In the genomic region with DNA sequence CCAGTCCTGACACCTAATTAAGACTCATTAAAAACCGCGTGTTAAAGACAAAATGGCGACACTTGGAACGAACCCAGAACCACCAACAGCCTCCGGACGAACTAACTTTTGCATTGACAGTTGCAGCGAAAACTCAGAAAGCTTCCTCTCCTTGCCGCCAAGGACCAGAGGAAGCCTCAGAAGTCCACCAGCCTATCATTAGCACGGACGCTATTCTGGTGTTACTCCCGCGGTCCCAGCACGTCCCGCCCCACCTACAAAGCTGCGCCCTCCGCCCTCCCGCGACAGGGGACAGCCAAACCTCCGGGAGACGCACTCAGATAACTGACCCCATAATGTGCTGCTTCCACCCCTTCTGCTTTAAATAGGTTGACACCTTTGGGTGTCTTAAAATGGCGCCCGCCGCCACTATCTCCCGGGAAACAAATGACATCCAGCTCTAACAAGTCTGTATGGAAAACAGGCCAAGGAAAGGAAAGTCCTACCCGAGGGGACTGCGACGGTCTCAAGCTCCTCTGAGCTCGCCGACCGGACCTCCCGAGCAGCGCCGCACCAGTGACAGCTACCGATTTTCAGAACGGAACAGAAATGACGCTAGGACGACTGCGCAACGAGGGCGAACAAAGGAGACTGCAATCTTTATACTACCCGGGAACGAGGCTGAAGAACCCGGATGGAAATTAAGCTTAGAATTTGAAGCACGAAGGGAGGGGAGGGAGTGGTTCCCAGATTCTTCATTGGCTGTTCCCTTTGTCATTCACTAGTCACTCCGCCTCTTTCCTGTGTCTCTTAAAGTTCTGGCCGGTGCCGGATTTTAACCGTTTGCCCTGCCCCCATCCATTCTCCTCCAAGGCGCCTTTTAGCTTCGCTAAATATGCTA, we compare ENCODE assay signal across 8 mouse cellular contexts. TPM values are rescaled to one million over a fixed set of nuclear protein-coding genes. Genes with fewer than 3 reads are reported as not detected.
A peak's percentile ranks its signal among the peaks of the same experiment; 100 is the strongest.
DNase-seq lines count a peak whose midpoint lies in the region; ATAC-seq and TF ChIP-seq lines count a peak whose summit lies in the region.

Rbmx (minus strand) TSS at position 670 of the 880 bp plus-strand sequence.

- H3K27ac ChIP-seq in MEL (ENCODE audit: control insufficient read depth, low read depth, low read length), result peak within 1 kb of the TSS; percentile 99
- H3K27ac ChIP-seq in cerebellum, adult 2 months (ENCODE audit: insufficient read depth, low read length), result peak within 1 kb of the TSS; percentile 83; the same call in 1 of the 2 replicates
- H3K27ac ChIP-seq in forebrain, postnatal 0 days (ENCODE audit: low read depth, low read length), result peak within 1 kb of the TSS; percentile 98
- H3K27ac ChIP-seq in lung, embryonic 15.5 days, result peak within 1 kb of the TSS; percentile 92

- peaks cover 9 to 16% of the 10 kb centered on the region in 2 experiments for H3K36me3 ChIP-seq in MEL (ENCODE audit: control insufficient read depth in 1 of 2, insufficient read depth in 2 of 2, low read length in 2 of 2)
- H3K36me3 ChIP-seq in forebrain, postnatal 0 days (ENCODE audit: insufficient read depth), result peaks cover 8% of the 10 kb centered on the region; the same call in 1 of the 2 replicates
- peaks cover 6% of the 10 kb centered on the region for H3K36me3 ChIP-seq in lung, embryonic 15.5 days

- no peaks in the 10 kb centered on the region for H3K9me3 ChIP-seq in MEL (replicated peaks; ENCODE audit: insufficient read depth, low read length)
- H3K9me3 ChIP-seq in forebrain, postnatal 0 days (ENCODE audit: low read length), result no peaks in the 10 kb centered on the region
- no peaks in the 10 kb centered on the region for H3K9me3 ChIP-seq in lung, embryonic 15.5 days

- DNase-seq in MEL (ENCODE audit: low read depth, low spot score), result peak; percentile 92
- peak; percentile 83 to 90 for DNase-seq in cerebellum, adult 2 months
- DNase-seq in forebrain, postnatal 0 days, result peak; percentile 93
- peak; percentile 86 for DNase-seq in heart, postnatal 4 days
- peak; percentile 84 for DNase-seq in layer of hippocampus, adult 8-10 months (ENCODE audit: low spot score in 2 of 2)
- peak; percentile 74 for DNase-seq in ovary, adult 18-20 months (ENCODE audit: low spot score)
- peak; percentile 90 for DNase-seq in thymus, postnatal 0 days (ENCODE audit: low spot score)

- peak within 1 kb of the TSS; percentile 85 to 90 for H3K4me3 ChIP-seq in MEL (ENCODE audit: control insufficient read depth in 1 of 2, insufficient read depth in 1 of 2, low read depth in 2 of 2, low read length in 2 of 2)
- peak within 1 kb of the TSS; percentile 95 for H3K4me3 ChIP-seq in cerebellum, adult 2 months (replicated peaks; ENCODE audit: insufficient read depth, low read depth, low read length)
- H3K4me3 ChIP-seq in forebrain, postnatal 0 days (ENCODE audit: low read depth, low read length), result peak within 1 kb of the TSS; percentile 58
- peak within 1 kb of the TSS; percentile 59 for H3K4me3 ChIP-seq in lung, embryonic 15.5 days

- ATAC-seq in forebrain, postnatal 0 days, result peak; percentile 98
- ATAC-seq in lung, embryonic 15.5 days (ENCODE audit: borderline replicate concordance, extremely low read depth, low FRiP score, low TSS enrichment), result peak; percentile 95

- peak in 1 of 2 experiments; percentile 41; a peak in 1 of 4 replicates for TF ChIP-seq EP300 in MEL (IDR thresholded peaks at IDR 0.05; ENCODE audit: low read depth in 1 of 2, low read length in 2 of 2)

- peak within 1 kb of the TSS; percentile 44 for H3K4me2 ChIP-seq in forebrain, postnatal 0 days (ENCODE audit: low read depth)
- H3K4me2 ChIP-seq in lung, embryonic 15.5 days, result peak within 1 kb of the TSS; percentile 46

- peak within 1 kb of the TSS; percentile 89 for H3K9ac ChIP-seq in MEL (ENCODE audit: control insufficient read depth, low read depth, low read length, poor library complexity, severe bottlenecking)
- H3K9ac ChIP-seq in forebrain, postnatal 0 days, result peak within 1 kb of the TSS; percentile 81
- H3K9ac ChIP-seq in lung, embryonic 15.5 days, result peak within 1 kb of the TSS; percentile 65

- peak; percentile 20 to 93; a peak in 2 of 4 replicates for TF ChIP-seq POLR2A in MEL (IDR thresholded peaks at IDR 0.05; ENCODE audit: control insufficient read depth in 1 of 2, insufficient read depth in 1 of 2, low read depth in 1 of 2, low read length in 2 of 2, poor library complexity in 1 of 2)
- TF ChIP-seq POLR2A in cerebellum, adult 2 months (IDR thresholded peaks at IDR 0.05; ENCODE audit: borderline replicate concordance, insufficient read depth, low read length), result peak; percentile 82; the same call in 1 of the 2 replicates

- H3K79me2 ChIP-seq in MEL (ENCODE audit: control insufficient read depth, insufficient read depth, low read length, poor library complexity), result peaks cover 17% of the 10 kb centered on the region

- WGBS in cerebellum, adult 2 months, result 6% methylated on average over 50 of the region's 50 CpGs
- 25% methylated on average over 50 of the region's 50 CpGs for WGBS in forebrain, postnatal 0 days
- 15% methylated on average over 50 of the region's 50 CpGs for WGBS in lung, embryonic 15.5 days

- H3K4me1 ChIP-seq in MEL (ENCODE audit: control insufficient read depth in 1 of 2, insufficient read depth in 2 of 2, low read length in 2 of 2), result no peaks in the 10 kb centered on the region
- 0 out of 2 replicates have a peak, but pooled peaks cover 3% of the 10 kb centered on the region for H3K4me1 ChIP-seq in cerebellum, adult 2 months (ENCODE audit: control insufficient read depth, insufficient read depth, low read length)
- no peaks in the 10 kb centered on the region for H3K4me1 ChIP-seq in forebrain, postnatal 0 days (ENCODE audit: insufficient read depth)
- H3K4me1 ChIP-seq in lung, embryonic 15.5 days, result no peaks in the 10 kb centered on the region

- TF ChIP-seq CTCF in MEL (IDR thresholded peaks at IDR 0.05 in 2 of 3, conservative IDR thresholded peaks at IDR 0.05 in 1 of 3; ENCODE audit: control insufficient read depth in 1 of 3, insufficient read depth in 1 of 3, low read depth in 2 of 3, low read length in 3 of 3, poor library complexity in 1 of 3, severe bottlenecking in 1 of 3), result no peak
- TF ChIP-seq CTCF in cerebellum, adult 2 months (IDR thresholded peaks at IDR 0.05; ENCODE audit: borderline replicate concordance, insufficient read depth, low read depth, low read length), result no peak
- TF ChIP-seq CTCF in forebrain, postnatal 0 days (IDR thresholded peaks at IDR 0.05; ENCODE audit: low read depth), result no peak

- H3K27me3 ChIP-seq in MEL (ENCODE audit: control insufficient read depth in 1 of 2, insufficient read depth in 2 of 2, low read length in 2 of 2), result no peaks in the 10 kb centered on the region
- no peaks in the 10 kb centered on the region for H3K27me3 ChIP-seq in cerebellum, adult 2 months (ENCODE audit: control insufficient read depth, insufficient read depth, low read length)
- H3K27me3 ChIP-seq in forebrain, postnatal 0 days (ENCODE audit: insufficient read depth, low read length), result no peaks in the 10 kb centered on the region
- no peaks in the 10 kb centered on the region for H3K27me3 ChIP-seq in lung, embryonic 15.5 days

- no peak for TF ChIP-seq RAD21 in MEL (IDR thresholded peaks at IDR 0.05; ENCODE audit: low read depth, low read length)

TF ChIP-seq in MEL, 35 proteins besides CTCF, POLR2A, EP300 and RAD21 (continues in another document):
- TF ChIP-seq KAT2A (conservative IDR thresholded peaks at IDR 0.05; ENCODE audit: low read depth, low read length) (peak; percentile 38; the same call in 1 of the 2 replicates), MYC (IDR thresholded peaks at IDR 0.05; ENCODE audit: low read depth, low read length) (peak; percentile 53; the same call in 1 of the 2 replicates), CHD2 (IDR thresholded peaks at IDR 0.05; ENCODE audit: low read length) (peak; percentile 57), ELF1 (IDR thresholded peaks at IDR 0.05; ENCODE audit: low read depth, low read length) (no peak), RCOR1 (IDR thresholded peaks at IDR 0.05; ENCODE audit: low read depth, low read length) (no peak), ZNF384 (IDR thresholded peaks at IDR 0.05; ENCODE audit: low read depth, low read length) (no peak), MXI1 (IDR thresholded peaks at IDR 0.05; ENCODE audit: low read depth, low read length) (peak; percentile 20), POLR2AphosphoS5 (IDR thresholded peaks at IDR 0.05; ENCODE audit: borderline replicate concordance, low read depth, low read length) (no peak), USF2 (IDR thresholded peaks at IDR 0.05; ENCODE audit: borderline replicate concordance in 1 of 2, insufficient read depth in 1 of 2, low read depth in 1 of 2, low read length in 2 of 2) (no peak), TBP (IDR thresholded peaks at IDR 0.05; ENCODE audit: low read depth, low read length) (peak; percentile 95), ETS1 (IDR thresholded peaks at IDR 0.05; ENCODE audit: low read depth, low read length) (no peak), MAZ (IDR thresholded peaks at IDR 0.05; ENCODE audit: low read depth, low read length) (no peak), MYB (IDR thresholded peaks at IDR 0.05; ENCODE audit: low read depth, low read length) (peak; percentile 76), SIN3A (IDR thresholded peaks at IDR 0.05; ENCODE audit: low read length) (peak; percentile 18), MAX (IDR thresholded peaks at IDR 0.05; ENCODE audit: low read length) (peak; percentile 52), POLR2AphosphoS2 (IDR thresholded peaks at IDR 0.05; ENCODE audit: low read length) (peak; percentile 82; the same call in 1 of the 2 replicates), TAL1 (IDR thresholded peaks at IDR 0.05; ENCODE audit: low read length) (no peak), NRF1 (IDR thresholded peaks at IDR 0.05; ENCODE audit: insufficient read depth, low read depth, low read length, poor library complexity, severe bottlenecking) (peak; percentile 47; the same call in 1 of the 2 replicates), E2F4 (IDR thresholded peaks at IDR 0.05; ENCODE audit: borderline replicate concordance, low read depth, low read length) (no peak), USF1 (IDR thresholded peaks at IDR 0.05; ENCODE audit: low read depth, low read length) (no peak), GABPA (IDR thresholded peaks at IDR 0.05; ENCODE audit: low read depth, low read length) (no peak)

RNA-seq across cellular contexts. Expression of gene Rbmx, which starts in this region (rescaled TPM):
- total RNA-seq in MEL (2012; rRNA removed), result 35.6 and 47.0 TPM in 2 replicates
- 10 to 100 TPM; 53.1 to 61.1 TPM for polyA plus RNA-seq in MEL (2012; ENCODE audit: insufficient read depth in 1 of 2, insufficient read length in 2 of 2, low read depth in 1 of 2, low replicate concordance in 2 of 2, missing spikeins in 1 of 2)
- 67.9 and 69.9 TPM in 2 replicates for polyA plus RNA-seq in cerebellum, adult 2 months (2012; rRNA removed)
- total RNA-seq in forebrain, postnatal 0 days (2014; rRNA removed), result 196 and 204 TPM in 2 replicates
- 146 and 154 TPM in 2 replicates for polyA plus RNA-seq in forebrain, postnatal 0 days (2015; fragmentation: Nextera tagmentation; extraction: Ambion mirVana)
- 10 to 100 TPM; 73.6 to 77.3 TPM for total RNA-seq in heart, postnatal 4 days (2021)
- total RNA-seq in layer of hippocampus, adult 8-10 months (2022), result 10 to 100 TPM; 63.4 to 76.2 (median 69.6) TPM
- polyA plus RNA-seq in lung, embryonic 15.5 days (2015; fragmentation: Nextera tagmentation; extraction: Ambion mirVana), result 138 TPM in 2 replicates
- polyA plus RNA-seq in thymus, postnatal 0 days (2015; fragmentation: Nextera tagmentation; extraction: Ambion mirVana), result 145 and 149 TPM in 2 replicates

Comparison
In these comparisons a context has a peak if more than half of its experiments do, and no peak if none do; other contexts are left out.
1. Peak in every context shown above with its lines: DNase-seq, ATAC-seq, H3K4me3 ChIP-seq and H3K27ac ChIP-seq.